Comparison of ENCODE assay signal across 7 mouse cellular contexts in genomic region chr12:75702084-75702738, GRCm38 (mm10). TPM values are rescaled to one million over a fixed set of nuclear protein-coding genes. Genes with fewer than 3 reads are reported as not detected.
A peak's percentile ranks its signal among the peaks of the same experiment; 100 is the strongest.
DNase-seq lines count a peak whose midpoint lies in the region; ATAC-seq and TF ChIP-seq lines count a peak whose summit lies in the region.

No protein-coding gene starts in this region.

- H3K9ac ChIP-seq in heart, adult 2 months (ENCODE audit: low read depth, low read length), result no peak overlapping the region; the same call in 1 of the 2 replicates
- no peak overlapping the region for H3K9ac ChIP-seq in stomach, embryonic 14.5 days (replicated peaks; ENCODE audit: low read depth, low read length)

- H3K36me3 ChIP-seq in heart, adult 2 months (ENCODE audit: control insufficient read depth, insufficient read depth, low read length), result no peaks in the 10 kb centered on the region
- no peaks in the 10 kb centered on the region for H3K36me3 ChIP-seq in stomach, embryonic 14.5 days (ENCODE audit: control insufficient read depth, insufficient read depth, low read length)

- no peaks in the 10 kb centered on the region for H3K27me3 ChIP-seq in heart, adult 2 months (ENCODE audit: control insufficient read depth, insufficient read depth, low read length)
- no peaks in the 10 kb centered on the region for H3K27me3 ChIP-seq in stomach, embryonic 14.5 days (ENCODE audit: control insufficient read depth, insufficient read depth, low read length)

- H3K9me3 ChIP-seq in stomach, embryonic 14.5 days (ENCODE audit: control insufficient read depth, low read depth, low read length), result no peaks in the 10 kb centered on the region

- H3K4me2 ChIP-seq in stomach, embryonic 14.5 days (replicated peaks; ENCODE audit: low read depth, low read length), result peak overlapping the region; percentile 33

- H3K79me2 ChIP-seq in heart, adult 2 months (replicated peaks; ENCODE audit: control insufficient read depth, insufficient read depth, low read length), result no peaks in the 10 kb centered on the region

- no peak for ATAC-seq in stomach, embryonic 14.5 days (ENCODE audit: insufficient number of reproducible peaks, insufficient read depth, low FRiP score, low read depth)

- no peak for TF ChIP-seq CTCF in heart, adult 2 months (IDR thresholded peaks at IDR 0.05)

- WGBS in heart, adult 2 months, result 34% methylated on average over 14 of the region's 14 CpGs
- WGBS in stomach, embryonic 14.5 days, result 65% methylated on average over 14 of the region's 14 CpGs

- peak overlapping the region; percentile 35 for H3K4me3 ChIP-seq in heart, adult 2 months
- H3K4me3 ChIP-seq in stomach, embryonic 14.5 days (ENCODE audit: low read depth, low read length), result no peak overlapping the region

- intact Hi-C loops in heart, adult 2 months (cut with DNase I), result no loop called here

- TF ChIP-seq POLR2A in heart, adult 2 months (IDR thresholded peaks at IDR 0.05; ENCODE audit: insufficient read depth, low read depth, low read length), result no peak

- TF ChIP-seq EP300 in heart, adult 2 months (IDR thresholded peaks at IDR 0.05; ENCODE audit: insufficient read depth, low read depth, low read length), result no peak

- peak; percentile 93 for DNase-seq in 3T3-L1 (ENCODE audit: low read depth, low spot score)
- peak; percentile 86 for DNase-seq in NIH3T3 (ENCODE audit: low read depth)
- DNase-seq in heart, adult 2 months, result peak; percentile 23 to 43
- peak; percentile 22 for DNase-seq in kidney, postnatal 10 days
- no peak for DNase-seq in embryo, embryonic 11 days
- no peak for DNase-seq in layer of hippocampus, adult 8-10 months (ENCODE audit: low spot score in 2 of 2)

- H3K27ac ChIP-seq in heart, adult 2 months, result peak overlapping the region; percentile 5; the same call in 1 of the 2 replicates
- H3K27ac ChIP-seq in stomach, embryonic 14.5 days (ENCODE audit: low read length), result no peak overlapping the region

- peaks cover 4% of the 10 kb centered on the region for H3K4me1 ChIP-seq in heart, adult 2 months (ENCODE audit: control insufficient read depth, insufficient read depth, low read length)
- H3K4me1 ChIP-seq in stomach, embryonic 14.5 days (ENCODE audit: control insufficient read depth, insufficient read depth, low read length), result 0 out of 2 replicates have a peak, but pooled peaks cover 7% of the 10 kb centered on the region

RNA-seq across cellular contexts. Expression of gene Wdr89, which starts 32.9 kb away (rescaled TPM):
- 1 to 10 TPM; 2.8 TPM for total RNA-seq in heart, adult 2 months (2021)
- polyA plus RNA-seq in heart, adult 2 months (2012; rRNA removed), result 2.1 and 2.6 TPM in 2 replicates
- polyA plus RNA-seq in stomach, embryonic 14.5 days (2014; fragmentation: Nextera tagmentation; extraction: Ambion mirVana), result 12.7 and 15.3 TPM in 2 replicates
- total RNA-seq in layer of hippocampus, adult 8-10 months (2022), result 1 to 10 TPM; 3.3 to 4.0 (median 3.5) TPM

RNA-seq across cellular contexts. Expression of gene Sgpp1, which starts 33.3 kb away (rescaled TPM):
- 10 to 100 TPM; 21.3 to 22.5 TPM for total RNA-seq in heart, adult 2 months (2021)
- polyA plus RNA-seq in heart, adult 2 months (2012; rRNA removed), result 17.1 and 31.1 TPM in 2 replicates
- 19.6 and 23.5 TPM in 2 replicates for polyA plus RNA-seq in stomach, embryonic 14.5 days (2014; fragmentation: Nextera tagmentation; extraction: Ambion mirVana)
- total RNA-seq in layer of hippocampus, adult 8-10 months (2022), result 10 to 100 TPM; 29.4 to 34.4 (median 32.9) TPM

Comparison
In these comparisons a context has a peak if more than half of its experiments do, and no peak if none do; other contexts are left out.
1. DNase-seq: peak in 3T3-L1 (single experiment), NIH3T3 (single experiment), heart, adult 2 months (2 of 2) and kidney, postnatal 10 days (single experiment); none in embryo, embryonic 11 days (single experiment) and layer of hippocampus, adult 8-10 months (0 of 2).